Comparison of ENCODE assay signal across 8 mouse cellular contexts in the genomic region with DNA sequence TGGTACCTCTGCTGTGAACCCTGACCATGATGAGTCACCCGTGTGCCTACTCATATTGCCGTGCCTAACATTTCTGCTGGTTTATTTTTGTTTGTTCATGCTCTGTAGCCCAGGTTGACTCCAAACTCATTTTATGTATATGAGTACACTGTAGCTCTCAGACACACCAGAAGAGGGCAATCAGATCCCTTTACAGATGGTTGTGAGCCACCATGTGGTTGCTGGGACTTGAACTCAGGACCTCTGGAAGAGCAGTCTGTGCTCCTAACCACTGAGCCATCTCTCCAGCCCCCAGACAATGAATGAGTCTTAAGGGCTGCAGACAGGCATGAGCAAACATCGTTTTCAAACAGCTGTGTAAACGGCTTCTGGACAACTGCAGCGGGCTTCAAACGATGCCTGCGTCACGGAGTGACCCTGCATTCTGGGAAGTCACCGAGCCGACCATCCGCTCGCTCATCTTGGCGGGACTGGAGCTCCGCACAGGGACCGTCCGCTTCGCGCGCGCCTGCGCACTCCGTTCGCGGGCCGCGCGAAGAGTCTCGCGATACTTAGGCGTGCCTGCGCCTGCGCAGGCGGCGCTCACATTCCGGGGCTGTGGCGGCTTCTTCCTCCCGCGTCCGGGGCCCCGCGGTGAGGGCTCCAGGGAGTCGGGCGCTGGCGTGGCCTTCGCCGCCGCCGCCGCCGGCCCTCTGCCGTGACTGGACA. TPM values are rescaled to one million over a fixed set of nuclear protein-coding genes. Genes with fewer than 3 reads are reported as not detected.
DNase-seq lines count a peak whose midpoint lies in the region; ATAC-seq lines count a peak whose summit lies in the region.

A gene (plus strand): TSS at position 590 of the 708 bp plus-strand sequence.

- H3K9me3 ChIP-seq in hindbrain, embryonic 15.5 days, result no peaks in the 10 kb centered on the region

- peaks cover 3% of the 10 kb centered on the region; the same call in 1 of the 2 replicates for H3K36me3 ChIP-seq in hindbrain, embryonic 15.5 days

- peak within 1 kb of the TSS; percentile 93 for H3K4me3 ChIP-seq in hindbrain, embryonic 15.5 days

- H3K27me3 ChIP-seq in hindbrain, embryonic 15.5 days, result no peaks in the 10 kb centered on the region

- DNase-seq in R1 (ENCODE audit: low read depth, low spot score), result peak; percentile 93
- DNase-seq in cerebellum, postnatal 25 days, result peak; percentile 95 to 96
- DNase-seq in frontal cortex, postnatal 36 days (ENCODE audit: low spot score in 2 of 2), result peak; percentile 86 to 90
- peak; percentile 77 for DNase-seq in left cerebral cortex, adult 11 months (ENCODE audit: low spot score)
- DNase-seq in lung, postnatal 4 days, result peak; percentile 94 to 95
- DNase-seq in retina, postnatal 7 days (ENCODE audit: low read depth, low spot score), result peak; percentile 88
- DNase-seq in urinary bladder, adult 2 months (ENCODE audit: low spot score), result peak; percentile 90

- H3K27ac ChIP-seq in hindbrain, embryonic 15.5 days (replicated peaks), result peak within 1 kb of the TSS; percentile 97

- H3K4me2 ChIP-seq in hindbrain, embryonic 15.5 days, result peak within 1 kb of the TSS; percentile 58

- WGBS in hindbrain, embryonic 15.5 days, result 3% methylated on average over 44 of the region's 51 CpGs

- peak within 1 kb of the TSS; percentile 99 for H3K9ac ChIP-seq in hindbrain, embryonic 15.5 days

- peak; percentile 98 for ATAC-seq in hindbrain, embryonic 15.5 days (ENCODE audit: low FRiP score, low read depth)

- peaks cover 26% of the 10 kb centered on the region for H3K4me1 ChIP-seq in hindbrain, embryonic 15.5 days (replicated peaks)

RNA-seq across cellular contexts. Expression of the gene that starts here (rescaled TPM):
- 74.1 and 76.9 TPM in 2 replicates for polyA plus RNA-seq in hindbrain, embryonic 15.5 days (2015; fragmentation: Nextera tagmentation; extraction: Ambion mirVana)
- 66.3 and 72.9 TPM in 2 replicates for polyA plus RNA-seq in urinary bladder, adult 2 months (2012; rRNA removed)

Comparison
In these comparisons a context has a peak if more than half of its experiments do, and no peak if none do; other contexts are left out.
1. Peak in every context shown above with its lines: DNase-seq, ATAC-seq, H3K4me3 ChIP-seq and H3K27ac ChIP-seq.